Mouse (Mus musculus): ENCODE results near the gene BC049715. TPM values are rescaled to one million over a fixed set of nuclear protein-coding genes. Genes with fewer than 3 reads are reported as not detected.
A peak's percentile ranks its signal among the peaks of the same experiment; 100 is the strongest.

The BC049715 gene
- polyA plus RNA-seq, 1 experiment from 2014 or later, result 1.7 TPM

- no peak for ATAC-seq (replicated peaks; ENCODE audit: low FRiP score, low TSS enrichment, low read depth)
- Histone ChIP-seq H3K27me3 (replicated peaks; ENCODE audit: control insufficient read depth, insufficient read depth, low read length) (no peaks in the 10 kb centered on the region), H3K4me1 (replicated peaks; ENCODE audit: control insufficient read depth, insufficient read depth, low read length) (peaks cover 27% of the 10 kb centered on the region), H3K36me3 (ENCODE audit: control insufficient read depth, insufficient read depth, low read length) (no peaks in the 10 kb centered on the region), H3K4me2 (ENCODE audit: low read length) (no peak overlapping the region), H3K9ac (ENCODE audit: low read length) (no peak overlapping the region), H3K27ac (ENCODE audit: low read depth) (peak overlapping the region; percentile 88), H3K4me3 (ENCODE audit: low read depth, low read length) (no peak overlapping the region), H3K9me3 (ENCODE audit: control insufficient read depth, low read length) (no peaks in the 10 kb centered on the region)
- DNase-seq (ENCODE audit: low spot score), result no peak
- 37% methylated on average over 8 of the region's 8 CpGs for WGBS
Measured at GRCm38 (mm10) chr6:136858420-136858819, 31.0 kb downstream of the BC049715 start.

- DNase-seq (ENCODE audit: low spot score), result peak; percentile 64
- H3K4me2 ChIP-seq (ENCODE audit: low read length), result no peak overlapping the region
- WGBS, result 39% methylated on average over 9 of the region's 9 CpGs
- H3K9ac ChIP-seq (ENCODE audit: low read length), result no peak overlapping the region
- H3K9me3 ChIP-seq (ENCODE audit: control insufficient read depth, low read length), result no peaks in the 10 kb centered on the region
- H3K4me1 ChIP-seq (replicated peaks; ENCODE audit: control insufficient read depth, insufficient read depth, low read length), result peaks cover 25% of the 10 kb centered on the region
- ATAC-seq (replicated peaks; ENCODE audit: low FRiP score, low TSS enrichment, low read depth), result no peak; the same call in 1 of the 2 replicates
- H3K36me3 ChIP-seq (ENCODE audit: control insufficient read depth, insufficient read depth, low read length), result no peaks in the 10 kb centered on the region
- H3K27ac ChIP-seq (ENCODE audit: low read depth), result no peak overlapping the region
- H3K4me3 ChIP-seq (ENCODE audit: low read depth, low read length), result no peak overlapping the region
- H3K27me3 ChIP-seq (replicated peaks; ENCODE audit: control insufficient read depth, insufficient read depth, low read length), result no peaks in the 10 kb centered on the region
Measured at GRCm38 (mm10) chr6:136861020-136861419, 33.6 kb downstream of the BC049715 start.

GRCm38 (mm10) chr6:136865360-136865759, 37.9 kb downstream of the BC049715 start:
- no peaks in the 10 kb centered on the region for H3K9me3 ChIP-seq (ENCODE audit: control insufficient read depth, low read length)
- no peak overlapping the region for H3K4me3 ChIP-seq (ENCODE audit: low read depth, low read length)
- H3K9ac ChIP-seq (ENCODE audit: low read length), result no peak overlapping the region
- H3K27ac ChIP-seq (ENCODE audit: low read depth), result no peak overlapping the region
- ATAC-seq (replicated peaks; ENCODE audit: low FRiP score, low TSS enrichment, low read depth) (no peak), DNase-seq (ENCODE audit: low spot score) (no peak)
- H3K4me1 ChIP-seq (replicated peaks; ENCODE audit: control insufficient read depth, insufficient read depth, low read length), result 0 out of 2 replicates have a peak, but pooled peaks cover 4% of the 10 kb centered on the region
- WGBS, result 90% methylated on average over 5 of the region's 5 CpGs
- no peaks in the 10 kb centered on the region for H3K36me3 ChIP-seq (ENCODE audit: control insufficient read depth, insufficient read depth, low read length)
- no peaks in the 10 kb centered on the region for H3K27me3 ChIP-seq (replicated peaks; ENCODE audit: control insufficient read depth, insufficient read depth, low read length)
- H3K4me2 ChIP-seq (ENCODE audit: low read length), result no peak overlapping the region

GRCm38 (mm10) chr6:136866150-136866549, 38.7 kb downstream of the BC049715 start:
- H3K4me1 ChIP-seq (replicated peaks; ENCODE audit: control insufficient read depth, insufficient read depth, low read length), result 0 out of 2 replicates have a peak, but pooled peaks cover 4% of the 10 kb centered on the region
- H3K27me3 ChIP-seq (replicated peaks; ENCODE audit: control insufficient read depth, insufficient read depth, low read length), result no peaks in the 10 kb centered on the region
- no peak overlapping the region for H3K4me2 ChIP-seq (ENCODE audit: low read length)
- H3K4me3 ChIP-seq (ENCODE audit: low read depth, low read length), result no peak overlapping the region
- whole genome bisulfite sequencing, result 45% methylated on average over 4 of the region's 4 CpGs
- no peak overlapping the region for H3K27ac ChIP-seq (ENCODE audit: low read depth)
- no peaks in the 10 kb centered on the region for H3K36me3 ChIP-seq (ENCODE audit: control insufficient read depth, insufficient read depth, low read length)
- ATAC-seq (replicated peaks; ENCODE audit: low FRiP score, low TSS enrichment, low read depth) (no peak; the same call in 1 of the 2 replicates), DNase-seq (ENCODE audit: low spot score) (no peak)
- no peaks in the 10 kb centered on the region for H3K9me3 ChIP-seq (ENCODE audit: control insufficient read depth, low read length)
- H3K9ac ChIP-seq (ENCODE audit: low read length), result no peak overlapping the region

- Histone ChIP-seq H3K27ac (ENCODE audit: low read depth) (no peak overlapping the region), H3K9me3 (ENCODE audit: control insufficient read depth, low read length) (no peaks in the 10 kb centered on the region), H3K27me3 (replicated peaks; ENCODE audit: control insufficient read depth, insufficient read depth, low read length) (no peaks in the 10 kb centered on the region), H3K4me3 (ENCODE audit: low read depth, low read length) (no peak overlapping the region), H3K9ac (ENCODE audit: low read length) (no peak overlapping the region), H3K36me3 (ENCODE audit: control insufficient read depth, insufficient read depth, low read length) (no peaks in the 10 kb centered on the region), H3K4me1 (replicated peaks; ENCODE audit: control insufficient read depth, insufficient read depth, low read length) (0 out of 2 replicates have a peak, but pooled peaks cover 4% of the 10 kb centered on the region), H3K4me2 (ENCODE audit: low read length) (no peak overlapping the region)
- DNase-seq (ENCODE audit: low spot score) (no peak), ATAC-seq (replicated peaks; ENCODE audit: low FRiP score, low TSS enrichment, low read depth) (no peak)
- 71% methylated on average over 5 of the region's 5 CpGs for WGBS
Measured at GRCm38 (mm10) chr6:136868921-136869320, 41.5 kb downstream of the BC049715 start.

GRCm38 (mm10) chr6:136874599-136874998, 47.2 kb downstream of the BC049715 start:
- 30% methylated on average over 8 of the region's 8 CpGs for WGBS
- Histone ChIP-seq H3K27ac (ENCODE audit: low read depth) (peak overlapping the region; percentile 23; the same call in 1 of the 2 replicates), H3K9me3 (ENCODE audit: control insufficient read depth, low read length) (no peaks in the 10 kb centered on the region), H3K9ac (ENCODE audit: low read length) (no peak overlapping the region), H3K36me3 (ENCODE audit: control insufficient read depth, insufficient read depth, low read length) (no peaks in the 10 kb centered on the region), H3K4me3 (ENCODE audit: low read depth, low read length) (peak overlapping the region; percentile 6; the same call in 1 of the 2 replicates), H3K4me1 (replicated peaks; ENCODE audit: control insufficient read depth, insufficient read depth, low read length) (peaks cover 13% of the 10 kb centered on the region; the same call in 1 of the 2 replicates), H3K27me3 (replicated peaks; ENCODE audit: control insufficient read depth, insufficient read depth, low read length) (no peaks in the 10 kb centered on the region), H3K4me2 (ENCODE audit: low read length) (peak overlapping the region; percentile 38)
- DNase-seq (ENCODE audit: low spot score) (no peak), ATAC-seq (replicated peaks; ENCODE audit: low FRiP score, low TSS enrichment, low read depth) (no peak)

GRCm38 (mm10) chr6:136875670-136876069, 48.2 kb downstream of the BC049715 start, which contains the start of gene Mgp:
TSS of gene Mgp (minus strand) at chr6:136875823.
- peaks cover 13% of the 10 kb centered on the region; the same call in 1 of the 2 replicates for H3K4me1 ChIP-seq (replicated peaks; ENCODE audit: control insufficient read depth, insufficient read depth, low read length)
- H3K36me3 ChIP-seq (ENCODE audit: control insufficient read depth, insufficient read depth, low read length), result no peaks in the 10 kb centered on the region
- H3K4me2 ChIP-seq (ENCODE audit: low read length), result peak within 1 kb of the TSS; percentile 38
- no peaks in the 10 kb centered on the region for H3K27me3 ChIP-seq (replicated peaks; ENCODE audit: control insufficient read depth, insufficient read depth, low read length)
- 35% methylated on average over 9 of the region's 9 CpGs for WGBS
- peak within 1 kb of the TSS; percentile 27; the same call in 1 of the 2 replicates for H3K9ac ChIP-seq (ENCODE audit: low read length)
- ATAC-seq (replicated peaks; ENCODE audit: low FRiP score, low TSS enrichment, low read depth) (0 out of 2 replicates have a peak, but pooled peaks have one; percentile 43), DNase-seq (ENCODE audit: low spot score) (peak; percentile 54)
- H3K9me3 ChIP-seq (ENCODE audit: control insufficient read depth, low read length), result no peaks in the 10 kb centered on the region
- peak within 1 kb of the TSS; percentile 22 for H3K4me3 ChIP-seq (ENCODE audit: low read depth, low read length)
- peak within 1 kb of the TSS; percentile 23; the same call in 1 of the 2 replicates for H3K27ac ChIP-seq (ENCODE audit: low read depth)

GRCm38 (mm10) chr6:136881678-136882077, 54.3 kb downstream of the BC049715 start:
- 64% methylated on average over 8 of the region's 8 CpGs for WGBS
- Histone ChIP-seq H3K27me3 (replicated peaks; ENCODE audit: control insufficient read depth, insufficient read depth, low read length) (no peaks in the 10 kb centered on the region), H3K9ac (ENCODE audit: low read length) (no peak overlapping the region), H3K4me2 (ENCODE audit: low read length) (no peak overlapping the region), H3K9me3 (ENCODE audit: control insufficient read depth, low read length) (no peaks in the 10 kb centered on the region), H3K4me3 (ENCODE audit: low read depth, low read length) (no peak overlapping the region), H3K4me1 (replicated peaks; ENCODE audit: control insufficient read depth, insufficient read depth, low read length) (no peaks in the 10 kb centered on the region), H3K27ac (ENCODE audit: low read depth) (no peak overlapping the region), H3K36me3 (ENCODE audit: control insufficient read depth, insufficient read depth, low read length) (no peaks in the 10 kb centered on the region)
- ATAC-seq (replicated peaks; ENCODE audit: low FRiP score, low TSS enrichment, low read depth) (no peak), DNase-seq (ENCODE audit: low spot score) (no peak)

- Histone ChIP-seq H3K27ac (ENCODE audit: low read depth) (no peak overlapping the region), H3K9ac (ENCODE audit: low read length) (no peak overlapping the region)
- DNase-seq (ENCODE audit: low spot score), result no peak
Measured at GRCm38 (mm10) chr6:136883431-136883915, 56.0 kb downstream of the BC049715 start.

More at GRCm38 (mm10) chr6:136883431-136883915, 56.0 kb downstream of the BC049715 start:
- WGBS, result 70% methylated on average over 3 of the region's 3 CpGs
- Histone ChIP-seq H3K4me2 (ENCODE audit: low read length) (no peak overlapping the region), H3K27me3 (replicated peaks; ENCODE audit: control insufficient read depth, insufficient read depth, low read length) (no peaks in the 10 kb centered on the region), H3K4me3 (ENCODE audit: low read depth, low read length) (no peak overlapping the region), H3K4me1 (replicated peaks; ENCODE audit: control insufficient read depth, insufficient read depth, low read length) (no peaks in the 10 kb centered on the region), H3K9me3 (ENCODE audit: control insufficient read depth, low read length) (no peaks in the 10 kb centered on the region), H3K36me3 (ENCODE audit: control insufficient read depth, insufficient read depth, low read length) (no peaks in the 10 kb centered on the region)
- no peak; the same call in 1 of the 2 replicates for ATAC-seq (replicated peaks; ENCODE audit: low FRiP score, low TSS enrichment, low read depth)

All from intestine, embryonic 14.5 days (tissue).